Mouse (Mus musculus): ENCODE measurements around the gene Ruvbl2.
"Not testable (repeated sequence)": the region's sequence is repeated elsewhere in the genome, so short reads cannot be mapped to it uniquely, and the experiment has no call there.

The Ruvbl2 gene

GRCm38 (mm10) chr7:45437521-45438276 is at the start of gene Ruvbl2:
Gene Ruvbl2, minus strand, starts transcription at chr7:45438096.
- peak; percentile 55 for DNase-seq

- no peak for DNase-seq
Observed at GRCm38 (mm10) chr7:45486761-45487415, 49.0 kb upstream of the Ruvbl2 start, which contains the start of gene Gm45808. Gene Gm45808, minus strand, starts transcription at chr7:45486811.

GRCm38 (mm10) chr7:45486158-45486557 is 48.3 kb upstream of the Ruvbl2 start:
- no peak for DNase-seq

GRCm38 (mm10) chr7:45484985-45485384 is 47.1 kb upstream of the Ruvbl2 start:
- DNase-seq = not testable (repeated sequence)

- no peak for DNase-seq
Observed at GRCm38 (mm10) chr7:45482166-45482565, 44.3 kb upstream of the Ruvbl2 start.

GRCm38 (mm10) chr7:45481374-45481927 is 43.6 kb upstream of the Ruvbl2 start, which contains the start of gene Tulp2:
Gene Tulp2, plus strand, starts transcription at chr7:45481877.
- DNase-seq = peak; percentile 82

GRCm38 (mm10) chr7:45480310-45480709 is 42.4 kb upstream of the Ruvbl2 start:
- DNase-seq = not testable (repeated sequence)

- DNase-seq = no peak
Observed at GRCm38 (mm10) chr7:45478774-45479173, 40.9 kb upstream of the Ruvbl2 start.

GRCm38 (mm10) chr7:45477003-45477402 is 39.1 kb upstream of the Ruvbl2 start:
- DNase-seq = peak; percentile 81

- no peak for DNase-seq
Observed at GRCm38 (mm10) chr7:45476453-45476852, 38.6 kb upstream of the Ruvbl2 start.

- no peak for DNase-seq
Observed at GRCm38 (mm10) chr7:45475291-45475969, 37.5 kb upstream of the Ruvbl2 start.

GRCm38 (mm10) chr7:45470869-45471268 is 33.0 kb upstream of the Ruvbl2 start:
- DNase-seq = peak; percentile 87

GRCm38 (mm10) chr7:45467090-45467670 is 29.3 kb upstream of the Ruvbl2 start:
- no peak for DNase-seq

- DNase-seq = peak; percentile 96
Observed at GRCm38 (mm10) chr7:45466283-45467089, 28.6 kb upstream of the Ruvbl2 start, which contains the start of gene Bax. Gene Bax, minus strand, starts transcription at chr7:45466898.

- peak; percentile 38 for DNase-seq
Observed at GRCm38 (mm10) chr7:45465549-45465948, 27.7 kb upstream of the Ruvbl2 start.

GRCm38 (mm10) chr7:45465112-45465511 is 27.2 kb upstream of the Ruvbl2 start:
- no peak for DNase-seq

- no peak for DNase-seq
Observed at GRCm38 (mm10) chr7:45463987-45464778, 26.3 kb upstream of the Ruvbl2 start.

- not testable (repeated sequence) for DNase-seq
Observed at GRCm38 (mm10) chr7:45462868-45463267, 25.0 kb upstream of the Ruvbl2 start.

- DNase-seq = no peak
Observed at GRCm38 (mm10) chr7:45462325-45462724, 24.4 kb upstream of the Ruvbl2 start.

GRCm38 (mm10) chr7:45461781-45462180 is 23.9 kb upstream of the Ruvbl2 start:
- DNase-seq = no peak

- no peak for DNase-seq
Observed at GRCm38 (mm10) chr7:45461326-45461725, 23.4 kb upstream of the Ruvbl2 start.

Data from thymus, postnatal 4 days (tissue).